Mouse (Mus musculus) limb, embryonic 13.5 days (tissue): ENCODE measurements around the gene Fbxl13. TPM values are rescaled to one million over a fixed set of nuclear protein-coding genes. Genes with fewer than 3 reads are reported as not detected.
A peak's percentile ranks its signal among the peaks of the same experiment; 100 is the strongest.

Experiments used
- ATAC-seq: fragments of 200-750 bp; cut with Nextera tagmentation; 2 replicates; pipeline ENCODE4 v1.8.0; 2017; ENCODE audit warnings: low read depth, moderate number of reproducible peaks, moderate TSS enrichment; ENCODE audit not compliant: low FRiP score
- H3K27ac ChIP-seq: fragments of 300-500 bp; sonication (generic); 2 replicates; pipeline ENCODE4 v1.5.1; 2015; ENCODE audit warnings: inconsistent platforms, mild to moderate bottlenecking, moderate library complexity
- H3K27me3 ChIP-seq: fragments of 300-500 bp; sonication (generic); 2 replicates; pipeline ENCODE4 v1.6.1; 2015; ENCODE audit warnings: mild to moderate bottlenecking, inconsistent platforms
- H3K36me3 ChIP-seq: fragments of 300-500 bp; sonication (generic); 2 replicates; pipeline ENCODE4 v1.6.1; 2015; ENCODE audit warnings: inconsistent platforms, mild to moderate bottlenecking, moderate library complexity
- H3K4me1 ChIP-seq: fragments of 300-500 bp; sonication (generic); 2 replicates; pipeline ENCODE4 v1.6.1; 2015; ENCODE audit warnings: inconsistent platforms
- H3K4me2 ChIP-seq: fragments of 300-500 bp; sonication (generic); replicated peaks from 2 replicates; pipeline ENCODE4 v1.6.1; 2015; ENCODE audit warnings: inconsistent platforms, mild to moderate bottlenecking, moderate library complexity
- H3K4me3 ChIP-seq: fragments of 300-500 bp; sonication (generic); 2 replicates; pipeline ENCODE4 v1.5.1; 2015; ENCODE audit warnings: moderate library complexity, mild to moderate bottlenecking, inconsistent platforms
- H3K9ac ChIP-seq: fragments of 300-500 bp; sonication (generic); 2 replicates; pipeline ENCODE4 v1.6.1; 2015; ENCODE audit warnings: mild to moderate bottlenecking, inconsistent platforms
- H3K9me3 ChIP-seq: fragments of 300-500 bp; sonication (generic); 2 replicates; pipeline ENCODE4 v1.6.1; 2016; ENCODE audit warnings: inconsistent platforms
- WGBS: fragments of 180-500 bp; shearing (Covaris S2); methylation state at CpG from one replicate; pipeline ENCODE4 v1.1.7; 2015; 5-methylcytosine and 5-hydroxymethylcytosine counted together
- polyA plus RNA-seq: library from polyadenylated mRNA; unstranded; fragments of >200 nt; fragmentation: Nextera tagmentation; extraction: Ambion mirVana; gene quantifications from 2 replicates; pipeline ENCODE4 v1.2.1, GENCODE M21; 2015

Gene Fbxl13
- polyA plus RNA-seq, 1 experiment from 2014 or later: 0.08 TPM

- Histone ChIP-seq H3K27me3 (no peaks in the 10 kb centered on the region), H3K27ac (no peak overlapping the region), H3K4me2 (no peak overlapping the region), H3K9me3 (peaks cover 10% of the 10 kb centered on the region; the same call in 1 of the 2 replicates), H3K4me1 (no peaks in the 10 kb centered on the region), H3K9ac (no peak overlapping the region), H3K4me3 (no peak overlapping the region), H3K36me3 (no peaks in the 10 kb centered on the region)
- no peak for ATAC-seq
- WGBS: 88% methylated on average over 8 of the region's 8 CpGs
Observed at GRCm38 (mm10) chr5:21529110-21529720, 116.2 kb downstream of the Fbxl13 start.

DNA sequence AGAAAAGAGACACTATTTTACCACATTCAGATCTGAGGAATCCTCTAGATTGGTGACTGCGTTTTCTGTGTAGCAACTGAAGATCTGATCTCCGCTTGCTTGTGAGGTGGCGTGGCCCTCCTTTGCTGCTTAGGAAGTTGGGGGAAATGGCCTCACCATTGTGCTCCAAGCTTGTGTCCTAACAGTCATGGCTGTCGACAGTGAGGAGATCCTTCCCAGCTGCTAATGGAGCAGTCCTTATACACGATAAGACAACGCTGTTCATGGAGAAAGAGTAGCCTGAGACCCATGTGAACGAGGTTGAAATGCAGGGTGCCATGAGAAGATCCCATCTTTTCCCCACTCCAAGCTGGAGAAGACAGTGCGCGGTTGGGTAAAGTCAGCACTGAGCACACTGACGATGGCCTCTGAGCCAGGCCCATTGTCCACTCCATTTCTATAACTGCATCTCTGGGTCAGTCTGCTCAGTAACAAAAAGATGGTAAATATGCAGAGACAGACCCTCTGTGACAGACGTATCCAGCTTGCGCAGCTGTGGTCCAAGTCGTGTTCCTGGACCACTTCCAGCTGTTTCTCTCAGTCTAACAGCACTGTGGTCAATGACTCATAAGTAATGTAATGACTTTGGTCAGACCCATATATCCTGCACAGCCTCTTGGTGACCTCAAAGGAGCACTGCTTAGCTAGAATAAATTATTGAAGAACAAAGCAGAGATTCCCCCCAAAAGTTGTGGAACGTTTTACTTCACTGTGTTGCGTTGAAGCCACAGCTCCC, 117.2 kb downstream of the Fbxl13 start:
- H3K4me3 ChIP-seq: no peak overlapping the region
- no peaks in the 10 kb centered on the region for H3K27me3 ChIP-seq

GRCm38 (mm10) chr5:21527488-21527911, 117.9 kb downstream of the Fbxl13 start:
- ATAC-seq: no peak
- WGBS: 75% methylated on average over 4 of the region's 4 CpGs
- Histone ChIP-seq H3K27me3 (no peaks in the 10 kb centered on the region), H3K9ac (no peak overlapping the region), H3K4me1 (no peaks in the 10 kb centered on the region), H3K4me2 (no peak overlapping the region), H3K36me3 (no peaks in the 10 kb centered on the region), H3K27ac (no peak overlapping the region), H3K4me3 (no peak overlapping the region), H3K9me3 (peaks cover 10% of the 10 kb centered on the region; the same call in 1 of the 2 replicates)

More for the DNA sequence above, 117.2 kb downstream of the Fbxl13 start:
- no peaks in the 10 kb centered on the region for H3K36me3 ChIP-seq
- WGBS: 89% methylated on average over 15 of the region's 15 CpGs
- no peak overlapping the region for H3K4me2 ChIP-seq
- no peak overlapping the region for H3K9ac ChIP-seq
- no peak for ATAC-seq
- H3K9me3 ChIP-seq: peaks cover 10% of the 10 kb centered on the region; the same call in 1 of the 2 replicates
- no peaks in the 10 kb centered on the region for H3K4me1 ChIP-seq
- no peak overlapping the region for H3K27ac ChIP-seq

DNA sequence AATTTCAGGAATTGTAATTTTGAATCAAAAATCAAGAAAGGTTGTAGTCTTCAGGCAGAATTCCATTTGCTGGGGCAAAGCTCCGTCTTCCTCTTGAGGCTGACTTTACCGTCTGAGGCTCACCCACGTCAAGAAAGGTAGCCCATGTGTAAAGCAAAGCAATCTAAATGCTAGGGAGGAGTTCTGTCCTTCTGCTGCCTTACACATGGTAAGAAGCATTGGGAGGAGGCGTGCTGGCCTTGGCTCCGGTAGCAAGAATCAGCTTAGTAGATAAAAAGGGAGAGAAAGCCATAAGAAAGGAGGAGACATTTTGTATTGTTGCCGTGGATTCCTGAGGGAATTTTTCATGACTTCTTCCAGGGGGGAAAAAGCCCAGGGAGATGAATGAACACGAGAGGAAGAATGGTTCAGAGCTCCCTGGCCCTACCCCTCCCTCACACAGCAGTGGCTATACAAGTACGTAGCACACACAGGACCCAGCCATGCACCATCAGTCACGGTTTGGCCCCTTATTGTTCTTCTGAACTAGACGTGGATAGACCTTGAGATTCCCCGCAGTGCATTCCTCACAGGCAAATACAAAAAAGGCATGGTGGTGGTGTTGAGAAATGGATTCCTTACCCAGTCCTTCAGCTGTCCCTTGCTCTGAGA, 118.5 kb downstream of the Fbxl13 start:
- peaks cover 10% of the 10 kb centered on the region; the same call in 1 of the 2 replicates for H3K9me3 ChIP-seq
- H3K9ac ChIP-seq: no peak overlapping the region
- no peak overlapping the region for H3K4me3 ChIP-seq
- no peaks in the 10 kb centered on the region for H3K36me3 ChIP-seq
- H3K4me1 ChIP-seq: no peaks in the 10 kb centered on the region
- no peak for ATAC-seq
- no peak overlapping the region for H3K4me2 ChIP-seq
- no peak overlapping the region for H3K27ac ChIP-seq
- no peaks in the 10 kb centered on the region for H3K27me3 ChIP-seq
- WGBS: 82% methylated on average over 11 of the region's 11 CpGs

DNA sequence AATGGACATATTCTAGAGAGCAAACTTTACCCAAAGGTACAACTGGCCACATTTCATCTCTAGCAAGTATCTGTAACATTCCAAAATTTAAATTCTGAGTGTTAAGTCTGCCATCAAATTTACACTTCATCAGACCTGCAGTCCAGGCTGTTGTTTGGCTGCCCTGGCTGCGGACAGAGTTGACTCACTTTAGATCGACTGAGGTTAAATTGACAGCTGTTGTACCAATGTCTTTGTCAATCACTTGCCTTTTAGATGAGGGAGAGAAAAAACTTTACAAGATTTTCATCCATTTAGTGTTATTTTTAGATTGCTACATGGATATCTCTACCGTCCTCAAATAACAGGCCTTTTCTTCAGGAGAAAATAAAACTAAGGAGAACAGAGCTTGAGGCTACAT, 126.3 kb downstream of the Fbxl13 start:
- WGBS: 58% methylated on average over 3 of the region's 3 CpGs

DNA sequence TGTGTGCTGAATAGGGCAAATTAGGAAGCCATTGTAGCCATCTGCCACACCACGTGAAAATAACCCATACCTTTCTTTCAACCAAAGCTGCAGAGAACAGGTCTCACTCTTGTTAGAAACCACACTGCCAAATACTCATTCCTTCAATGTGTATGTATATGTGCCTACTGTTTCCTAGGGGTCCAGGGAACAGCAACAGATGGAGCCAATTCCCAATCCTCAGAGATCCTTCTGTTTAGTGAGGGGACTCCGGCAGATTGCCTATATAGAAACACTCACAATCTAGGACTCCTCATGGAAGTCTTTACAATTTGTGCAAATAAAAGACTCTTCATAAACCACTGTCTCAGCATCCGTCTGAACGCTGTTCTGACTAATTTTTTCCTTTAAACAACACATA, 127.2 kb downstream of the Fbxl13 start:
- Histone ChIP-seq H3K36me3 (no peaks in the 10 kb centered on the region), H3K27ac (no peak overlapping the region; the same call in 1 of the 2 replicates), H3K9me3 (no peaks in the 10 kb centered on the region), H3K27me3 (no peaks in the 10 kb centered on the region), H3K4me1 (peaks cover 4% of the 10 kb centered on the region; the same call in 1 of the 2 replicates), H3K4me2 (no peak overlapping the region), H3K4me3 (no peak overlapping the region), H3K9ac (no peak overlapping the region)
- 61% methylated on average over 4 of the region's 4 CpGs for WGBS
- no peak for ATAC-seq

More for the DNA sequence above, 126.3 kb downstream of the Fbxl13 start:
- Histone ChIP-seq H3K4me3 (no peak overlapping the region), H3K9me3 (no peaks in the 10 kb centered on the region), H3K36me3 (no peaks in the 10 kb centered on the region), H3K4me1 (0 out of 2 replicates have a peak, but pooled peaks cover 4% of the 10 kb centered on the region), H3K27me3 (no peaks in the 10 kb centered on the region), H3K4me2 (no peak overlapping the region), H3K27ac (no peak overlapping the region), H3K9ac (no peak overlapping the region)
- ATAC-seq: no peak

DNA sequence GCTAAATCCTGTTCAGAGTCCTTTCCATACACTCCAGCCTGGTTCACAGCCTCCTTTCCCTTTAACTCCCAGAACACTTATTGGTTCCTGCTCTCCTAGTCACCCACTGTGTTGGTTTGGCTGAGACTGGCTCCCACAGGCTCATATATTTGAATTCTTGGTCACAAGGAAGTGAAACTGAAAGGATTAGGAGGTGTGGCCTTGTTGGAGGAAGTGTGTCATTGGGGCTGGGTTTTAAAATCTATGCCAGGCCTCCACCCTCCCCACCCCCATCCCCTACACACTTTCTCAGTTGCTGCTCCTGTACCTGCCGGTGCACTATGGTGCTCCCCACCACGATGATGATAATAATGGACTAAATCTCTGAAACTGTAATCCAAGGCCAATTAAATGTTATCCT, 127.9 kb downstream of the Fbxl13 start:
- Histone ChIP-seq H3K27ac (no peak overlapping the region), H3K4me3 (no peak overlapping the region), H3K4me2 (no peak overlapping the region), H3K27me3 (no peaks in the 10 kb centered on the region), H3K36me3 (no peaks in the 10 kb centered on the region), H3K4me1 (peaks cover 8% of the 10 kb centered on the region; the same call in 1 of the 2 replicates), H3K9me3 (no peaks in the 10 kb centered on the region), H3K9ac (no peak overlapping the region)
- 95% methylated on average over 2 of the region's 2 CpGs for WGBS
- no peak for ATAC-seq

DNA sequence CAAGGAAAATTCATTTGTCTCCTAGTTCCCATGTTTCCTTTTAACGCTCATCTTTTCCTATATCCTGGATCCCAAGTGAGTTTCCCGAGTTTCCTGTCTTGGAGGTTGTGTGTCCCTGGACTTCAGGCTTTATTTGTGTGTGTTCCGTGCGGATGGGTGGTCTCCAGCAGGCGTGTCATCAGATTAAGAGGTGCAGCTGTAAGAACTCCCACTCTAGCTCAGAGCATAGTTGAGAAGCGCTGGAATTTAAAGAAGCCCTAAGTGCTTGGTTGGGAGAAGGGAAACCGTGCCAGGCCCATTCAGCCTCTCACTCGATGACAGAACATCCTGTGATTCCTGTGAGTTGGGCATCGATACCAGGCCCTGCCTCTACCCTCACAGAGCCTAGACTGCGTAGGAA, 132.1 kb downstream of the Fbxl13 start:
- no peak overlapping the region for H3K27ac ChIP-seq

DNA sequence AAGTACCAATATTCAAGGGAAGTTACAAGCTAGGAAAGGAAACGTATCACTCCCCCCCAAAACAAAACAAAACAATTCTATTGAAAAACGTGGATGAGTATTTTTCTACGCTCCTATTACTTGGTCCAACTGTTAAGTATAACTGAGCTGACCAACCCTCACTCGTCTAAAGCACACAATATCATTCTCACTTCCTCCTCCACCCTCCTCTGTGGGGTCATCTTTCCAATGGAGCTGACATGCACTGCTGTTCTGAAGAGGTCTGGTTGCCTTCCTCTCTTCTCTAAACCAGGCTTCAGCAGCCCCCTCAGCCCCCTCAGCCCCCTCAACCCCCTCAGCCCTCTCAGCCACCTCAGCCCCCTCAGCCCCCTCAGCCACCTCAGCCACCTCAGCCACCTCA, 135.6 kb downstream of the Fbxl13 start:
- peaks cover 12% of the 10 kb centered on the region for H3K4me1 ChIP-seq
- no peak overlapping the region for H3K4me2 ChIP-seq
- no peaks in the 10 kb centered on the region for H3K9me3 ChIP-seq
- no peak overlapping the region for H3K9ac ChIP-seq
- no peak overlapping the region for H3K4me3 ChIP-seq
- H3K27ac ChIP-seq: no peak overlapping the region
- 80% methylated on average over 4 of the region's 4 CpGs for WGBS
- no peak for ATAC-seq
- H3K27me3 ChIP-seq: no peaks in the 10 kb centered on the region
- H3K36me3 ChIP-seq: no peaks in the 10 kb centered on the region

More for the DNA sequence above, 132.1 kb downstream of the Fbxl13 start:
- no peak overlapping the region for H3K9ac ChIP-seq
- H3K9me3 ChIP-seq: no peaks in the 10 kb centered on the region
- no peak for ATAC-seq
- peaks cover 4% of the 10 kb centered on the region; the same call in 1 of the 2 replicates for H3K4me1 ChIP-seq
- no peak overlapping the region for H3K4me3 ChIP-seq
- no peak overlapping the region for H3K4me2 ChIP-seq
- 70% methylated on average over 10 of the region's 10 CpGs for WGBS
- no peaks in the 10 kb centered on the region for H3K27me3 ChIP-seq
- no peaks in the 10 kb centered on the region for H3K36me3 ChIP-seq

DNA sequence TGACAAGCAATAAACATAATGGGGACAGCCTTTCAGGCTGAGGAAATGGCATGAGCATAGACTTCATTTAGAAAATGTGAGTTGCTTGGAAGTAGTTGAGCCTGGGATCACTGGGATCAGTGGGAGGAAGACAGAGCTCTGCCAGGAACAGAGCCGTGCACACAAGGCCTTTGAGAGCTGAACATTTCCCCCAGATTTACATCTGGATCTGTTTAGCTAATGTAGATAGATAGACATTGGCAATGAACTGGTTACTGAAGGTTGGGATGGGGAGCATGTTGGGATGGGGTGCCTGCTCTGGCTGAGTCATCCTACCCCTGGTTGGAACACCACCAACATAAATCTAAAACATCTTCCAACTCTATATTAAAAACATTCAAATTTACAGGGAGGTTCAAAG, 138.5 kb downstream of the Fbxl13 start:
- Histone ChIP-seq H3K27ac (no peak overlapping the region), H3K4me3 (no peak overlapping the region), H3K4me1 (peaks cover 8% of the 10 kb centered on the region), H3K4me2 (no peak overlapping the region), H3K9me3 (no peaks in the 10 kb centered on the region), H3K27me3 (no peaks in the 10 kb centered on the region), H3K9ac (no peak overlapping the region), H3K36me3 (no peaks in the 10 kb centered on the region)
- 0 out of 2 replicates have a peak, but pooled peaks have one; percentile 33 for ATAC-seq
- WGBS: 19% methylated on average over 1 of the region's 1 CpGs

DNA sequence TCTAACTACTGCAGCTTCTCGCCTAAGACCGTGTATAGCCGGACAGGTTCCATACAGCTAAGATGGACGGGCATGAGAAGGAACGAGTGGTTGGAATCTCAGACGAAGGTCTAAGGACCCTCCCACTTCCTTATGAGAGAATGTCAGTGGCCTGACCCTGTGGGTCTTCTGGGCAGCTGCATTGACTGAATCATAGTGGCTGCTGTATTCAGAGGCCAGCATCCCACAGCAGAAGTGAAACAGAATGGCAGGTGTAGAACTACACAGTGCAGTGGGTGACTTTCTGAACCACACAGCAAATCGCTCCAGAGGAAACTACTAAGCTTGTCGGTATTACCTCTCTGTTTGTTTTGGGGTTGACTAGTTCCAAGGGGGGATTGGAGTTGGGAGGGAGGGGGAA, 140.3 kb downstream of the Fbxl13 start:
- ATAC-seq: no peak
- no peak overlapping the region for H3K4me3 ChIP-seq
- no peak overlapping the region for H3K4me2 ChIP-seq
- WGBS: 82% methylated on average over 8 of the region's 8 CpGs
- H3K9me3 ChIP-seq: no peaks in the 10 kb centered on the region
- H3K27ac ChIP-seq: no peak overlapping the region
- no peaks in the 10 kb centered on the region for H3K36me3 ChIP-seq
- H3K27me3 ChIP-seq: no peaks in the 10 kb centered on the region
- H3K9ac ChIP-seq: no peak overlapping the region
- H3K4me1 ChIP-seq: peaks cover 19% of the 10 kb centered on the region
